Mouse (Mus musculus) midbrain, embryonic 12.5 days (tissue): ENCODE measurements around the gene Hilpda. TPM values are rescaled to one million over a fixed set of nuclear protein-coding genes. Genes with fewer than 3 reads are reported as not detected.

Experiments
- ATAC-seq: fragments of 200-750 bp; cut with Nextera tagmentation; 2 replicates; pipeline ENCODE4 v1.8.0; 2017; ENCODE audit warnings: low read depth, moderate TSS enrichment, moderate library complexity; ENCODE audit not compliant: low FRiP score
- H3K27ac ChIP-seq: fragments of 300-500 bp; sonication (generic); replicated peaks from 2 replicates; pipeline ENCODE4 v1.5.1; 2016; ENCODE audit warnings: mild to moderate bottlenecking
- H3K27me3 ChIP-seq: fragments of 300-500 bp; sonication (generic); 2 replicates; pipeline ENCODE4 v1.6.1; 2016; ENCODE audit warnings: mild to moderate bottlenecking
- H3K36me3 ChIP-seq: fragments of 300-500 bp; sonication (generic); 2 replicates; pipeline ENCODE4 v1.6.1; 2016
- H3K4me1 ChIP-seq: fragments of 300-500 bp; sonication (generic); 2 replicates; pipeline ENCODE4 v1.6.1; 2016
- H3K4me2 ChIP-seq: fragments of 300-500 bp; sonication (generic); replicated peaks from 2 replicates; pipeline ENCODE4 v1.6.1; 2016; ENCODE audit warnings: mild to moderate bottlenecking, moderate library complexity
- H3K4me3 ChIP-seq: fragments of 300-500 bp; sonication (generic); 2 replicates; pipeline ENCODE4 v1.5.1; 2016; ENCODE audit warnings: mild to moderate bottlenecking
- H3K9ac ChIP-seq: fragments of 300-500 bp; sonication (generic); replicated peaks from 2 replicates; pipeline ENCODE4 v1.6.1; 2016; ENCODE audit warnings: mild to moderate bottlenecking, moderate library complexity
- H3K9me3 ChIP-seq: fragments of 300-500 bp; sonication (generic); 2 replicates; pipeline ENCODE4 v1.6.1; 2016; ENCODE audit warnings: mild to moderate bottlenecking
- WGBS: fragments of 180-500 bp; shearing (Covaris S2); methylation state at CpG from one replicate; pipeline ENCODE4 v1.1.7; 2016; 5-methylcytosine and 5-hydroxymethylcytosine counted together
- polyA plus RNA-seq: library from polyadenylated mRNA; unstranded; fragments of >200 nt; fragmentation: Nextera tagmentation; extraction: Ambion mirVana; gene quantifications from 2 replicates; pipeline ENCODE4 v1.2.1, GENCODE M21; 2016

Hilpda gene
- polyA plus RNA-seq, 1 experiment from 2014 or later = 29.7 TPM

- H3K9me3 ChIP-seq = no peaks in the 10 kb centered on the region
- no peaks in the 10 kb centered on the region for H3K36me3 ChIP-seq
- H3K27me3 ChIP-seq = no peaks in the 10 kb centered on the region
- 77% methylated on average over 3 of the region's 3 CpGs for WGBS
- H3K9ac ChIP-seq = no peak overlapping the region
- H3K4me1 ChIP-seq = no peaks in the 10 kb centered on the region
- no peak overlapping the region for H3K4me3 ChIP-seq
- no peak for ATAC-seq
- no peak overlapping the region for H3K27ac ChIP-seq
- H3K4me2 ChIP-seq = no peak overlapping the region
Observed at GRCm38 (mm10) chr6:29246183-29246582, 26.1 kb upstream of the Hilpda start.

- 52% methylated on average over 5 of the region's 5 CpGs for WGBS
- no peak for ATAC-seq
Observed at GRCm38 (mm10) chr6:29246585-29246984, 25.7 kb upstream of the Hilpda start.

GRCm38 (mm10) chr6:29247072-29247471 is 25.2 kb upstream of the Hilpda start:
- no peak for ATAC-seq
- H3K36me3 ChIP-seq = no peaks in the 10 kb centered on the region
- WGBS = 51% methylated on average over 4 of the region's 4 CpGs
- H3K4me3 ChIP-seq = no peak overlapping the region
- H3K27me3 ChIP-seq = no peaks in the 10 kb centered on the region
- no peaks in the 10 kb centered on the region for H3K4me1 ChIP-seq
- no peak overlapping the region for H3K4me2 ChIP-seq
- H3K9me3 ChIP-seq = no peaks in the 10 kb centered on the region
- H3K9ac ChIP-seq = no peak overlapping the region
- no peak overlapping the region for H3K27ac ChIP-seq

More at GRCm38 (mm10) chr6:29246585-29246984, 25.7 kb upstream of the Hilpda start:
- Histone ChIP-seq H3K4me1 (no peaks in the 10 kb centered on the region), H3K9me3 (no peaks in the 10 kb centered on the region), H3K9ac (no peak overlapping the region), H3K4me3 (no peak overlapping the region), H3K4me2 (no peak overlapping the region), H3K36me3 (no peaks in the 10 kb centered on the region), H3K27me3 (no peaks in the 10 kb centered on the region), H3K27ac (no peak overlapping the region)

- peaks cover 8% of the 10 kb centered on the region; the same call in 1 of the 2 replicates for H3K4me1 ChIP-seq
- no peak overlapping the region for H3K27ac ChIP-seq
- no peaks in the 10 kb centered on the region for H3K36me3 ChIP-seq
Observed at GRCm38 (mm10) chr6:29259418-29259817, 12.9 kb upstream of the Hilpda start.

GRCm38 (mm10) chr6:29261831-29262230 is 10.5 kb upstream of the Hilpda start:
- no peaks in the 10 kb centered on the region for H3K9me3 ChIP-seq
- H3K27ac ChIP-seq = no peak overlapping the region
- no peak overlapping the region for H3K4me3 ChIP-seq
- no peaks in the 10 kb centered on the region for H3K27me3 ChIP-seq
- H3K36me3 ChIP-seq = no peaks in the 10 kb centered on the region
- ATAC-seq = no peak
- 85% methylated on average over 5 of the region's 5 CpGs for WGBS
- no peak overlapping the region for H3K4me2 ChIP-seq
- H3K4me1 ChIP-seq = peaks cover 8% of the 10 kb centered on the region; the same call in 1 of the 2 replicates
- H3K9ac ChIP-seq = no peak overlapping the region

More at GRCm38 (mm10) chr6:29259418-29259817, 12.9 kb upstream of the Hilpda start:
- Histone ChIP-seq H3K4me3 (no peak overlapping the region), H3K9me3 (no peaks in the 10 kb centered on the region), H3K9ac (no peak overlapping the region), H3K4me2 (no peak overlapping the region), H3K27me3 (no peaks in the 10 kb centered on the region)
- ATAC-seq = no peak
- WGBS = 90% methylated on average over 1 of the region's 1 CpGs

GRCm38 (mm10) chr6:29263650-29264455 is 8.4 kb upstream of the Hilpda start:
- Histone ChIP-seq H3K27me3 (no peaks in the 10 kb centered on the region), H3K9ac (no peak overlapping the region), H3K27ac (peak overlapping the region; percentile 25; the same call in 1 of the 2 replicates), H3K4me3 (no peak overlapping the region), H3K36me3 (no peaks in the 10 kb centered on the region), H3K9me3 (no peaks in the 10 kb centered on the region), H3K4me2 (no peak overlapping the region), H3K4me1 (peaks cover 8% of the 10 kb centered on the region; the same call in 1 of the 2 replicates)
- 33% methylated on average over 6 of the region's 6 CpGs for WGBS
- ATAC-seq = no peak

- H3K27ac ChIP-seq = no peak overlapping the region
- H3K4me3 ChIP-seq = no peak overlapping the region
- peaks cover 8% of the 10 kb centered on the region; the same call in 1 of the 2 replicates for H3K4me1 ChIP-seq
- H3K36me3 ChIP-seq = no peaks in the 10 kb centered on the region
- no peak overlapping the region for H3K9ac ChIP-seq
- ATAC-seq = no peak
- 89% methylated on average over 3 of the region's 3 CpGs for WGBS
- no peaks in the 10 kb centered on the region for H3K27me3 ChIP-seq
- no peaks in the 10 kb centered on the region for H3K9me3 ChIP-seq
- H3K4me2 ChIP-seq = no peak overlapping the region
Observed at GRCm38 (mm10) chr6:29264456-29264781, 7.9 kb upstream of the Hilpda start.

GRCm38 (mm10) chr6:29266936-29267335 is 5.4 kb upstream of the Hilpda start:
- Histone ChIP-seq H3K4me2 (no peak overlapping the region), H3K9ac (no peak overlapping the region), H3K36me3 (no peaks in the 10 kb centered on the region), H3K9me3 (no peaks in the 10 kb centered on the region), H3K27ac (no peak overlapping the region), H3K4me1 (peaks cover 8% of the 10 kb centered on the region; the same call in 1 of the 2 replicates), H3K27me3 (peaks cover 6% of the 10 kb centered on the region; the same call in 1 of the 2 replicates), H3K4me3 (no peak overlapping the region)
- no peak for ATAC-seq
- 80% methylated on average over 4 of the region's 4 CpGs for WGBS

GRCm38 (mm10) chr6:29269006-29269668 is 3.2 kb upstream of the Hilpda start:
- WGBS = 83% methylated on average over 6 of the region's 6 CpGs
- ATAC-seq = no peak

GRCm38 (mm10) chr6:29270961-29271360 is 1.3 kb upstream of the Hilpda start:
- peaks cover 6% of the 10 kb centered on the region; the same call in 1 of the 2 replicates for H3K27me3 ChIP-seq
- no peaks in the 10 kb centered on the region for H3K9me3 ChIP-seq
- peaks cover 8% of the 10 kb centered on the region for H3K4me1 ChIP-seq
- no peak overlapping the region for H3K4me3 ChIP-seq
- 0 out of 2 replicates have a peak, but pooled peaks cover 5% of the 10 kb centered on the region for H3K36me3 ChIP-seq
- ATAC-seq = no peak
- WGBS = 23% methylated on average over 8 of the region's 8 CpGs
- no peak overlapping the region for H3K4me2 ChIP-seq
- H3K27ac ChIP-seq = no peak overlapping the region
- no peak overlapping the region for H3K9ac ChIP-seq

More at GRCm38 (mm10) chr6:29269006-29269668, 3.2 kb upstream of the Hilpda start:
- no peaks in the 10 kb centered on the region for H3K36me3 ChIP-seq
- no peak overlapping the region for H3K27ac ChIP-seq
- peaks cover 9% of the 10 kb centered on the region for H3K4me1 ChIP-seq
- H3K9ac ChIP-seq = no peak overlapping the region
- H3K9me3 ChIP-seq = no peaks in the 10 kb centered on the region
- no peak overlapping the region for H3K4me3 ChIP-seq
- peaks cover 6% of the 10 kb centered on the region; the same call in 1 of the 2 replicates for H3K27me3 ChIP-seq
- no peak overlapping the region for H3K4me2 ChIP-seq

GRCm38 (mm10) chr6:29276746-29277145 is 4.5 kb downstream of the Hilpda start:
- no peaks in the 10 kb centered on the region for H3K27me3 ChIP-seq
- H3K4me2 ChIP-seq = no peak overlapping the region
- no peak overlapping the region for H3K4me3 ChIP-seq
- H3K9me3 ChIP-seq = no peaks in the 10 kb centered on the region
- ATAC-seq = no peak
- H3K9ac ChIP-seq = no peak overlapping the region; the same call in 1 of the 2 replicates
- WGBS = 87% methylated on average over 5 of the region's 5 CpGs
- peaks cover 12% of the 10 kb centered on the region for H3K4me1 ChIP-seq
- H3K27ac ChIP-seq = no peak overlapping the region
- 0 out of 2 replicates have a peak, but pooled peaks cover 5% of the 10 kb centered on the region for H3K36me3 ChIP-seq
